Mouse (Mus musculus) mouse embryonic stem cell (cell line): ENCODE data around the gene Mctp1.
"Not testable (repeated sequence)": the region's sequence is repeated elsewhere in the genome, so short reads cannot be mapped to it uniquely, and the experiment has no call there.

Experiments
- in situ Hi-C, 2 experiments: fragments of 300-500 bp; cut with MboI; formaldehyde crosslinking; loops; 1 replicate in 1 of 2; 3 replicates in 1 of 2; pipeline ENCODE4 v1.14.3; 2019 to 2020; ENCODE audit warnings: low sequenced_read_pairs in 2 of 2, low pct_unique_long_range_greater_than_20kb in 1 of 2, mixed read lengths in 1 of 2; ENCODE audit not compliant: unreplicated experiment in 1 of 2

Gene Mctp1

DNA sequence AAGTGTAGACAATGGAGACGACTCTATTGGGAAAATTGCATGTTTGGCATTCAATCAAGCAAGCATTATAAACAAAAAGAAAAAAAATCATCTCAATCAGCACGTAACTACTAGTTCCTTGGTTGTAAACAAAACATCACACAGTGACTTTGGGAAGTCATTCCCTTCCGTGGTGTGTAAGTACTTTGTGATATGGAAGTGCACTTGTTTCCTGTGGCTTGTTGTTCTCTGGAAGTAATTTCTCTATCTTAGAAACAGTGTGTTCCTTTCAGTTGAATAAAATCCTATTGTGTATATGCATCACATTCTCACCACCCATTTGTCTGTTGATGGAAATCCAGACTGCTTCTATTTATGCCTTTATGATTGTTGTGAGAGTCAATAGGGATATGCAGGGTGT, 201.1 kb downstream of the Mctp1 start:
- in situ Hi-C loops = no loop called here

DNA sequence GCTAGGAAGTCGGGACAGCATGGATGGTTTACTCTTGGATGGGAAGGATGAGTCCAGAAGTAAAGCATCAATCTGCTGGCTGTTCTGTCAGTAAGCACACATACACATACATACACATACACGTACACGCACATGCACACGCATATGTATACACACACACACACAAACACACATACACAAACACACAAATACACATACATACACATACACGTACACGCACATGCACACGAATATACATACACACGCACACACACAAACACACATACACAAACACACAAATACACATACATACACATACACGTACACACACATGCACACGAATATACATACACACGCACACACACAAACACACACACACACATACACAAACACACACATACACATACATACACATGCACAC, 206.4 kb downstream of the Mctp1 start:
- in situ Hi-C loops = not testable (repeated sequence)

DNA sequence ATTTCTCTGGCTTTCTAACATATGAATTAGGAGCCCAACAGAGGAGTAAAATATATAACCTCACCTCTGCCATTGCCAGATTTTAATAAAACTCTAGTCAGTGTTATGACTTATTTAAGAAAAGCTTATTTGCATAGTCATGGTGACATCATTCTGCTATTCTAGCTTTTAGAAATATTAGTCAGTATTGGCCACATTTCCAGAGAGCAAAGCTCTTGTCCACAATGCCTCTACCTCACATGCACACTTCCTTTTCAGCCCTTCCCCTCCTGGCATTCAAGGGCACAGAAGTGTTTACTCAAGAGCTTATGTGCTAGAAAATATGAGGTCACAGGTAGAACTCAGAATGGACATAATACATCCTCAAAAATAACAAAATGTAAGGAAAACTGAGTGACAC, 206.9 kb downstream of the Mctp1 start:
- in situ Hi-C loops = no loop called here

DNA sequence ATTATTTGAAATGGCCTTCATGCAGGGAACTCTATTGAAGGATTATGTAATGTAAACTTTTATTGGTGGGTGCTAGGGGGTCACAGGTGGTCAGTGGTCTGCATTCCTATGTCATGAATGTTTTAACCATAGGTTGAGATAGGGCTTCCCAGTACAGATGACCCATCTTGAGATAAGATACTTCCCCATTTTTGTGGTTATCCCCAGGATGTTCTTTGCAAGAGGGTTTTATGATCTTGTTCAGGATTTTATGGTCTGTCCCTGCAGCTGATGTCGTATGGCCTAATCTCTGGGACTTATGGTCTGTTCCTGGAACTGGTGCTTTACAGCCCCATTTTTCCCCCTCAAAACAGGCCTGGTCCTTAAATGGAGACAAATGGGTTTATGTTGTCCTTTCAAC, 207.4 kb downstream of the Mctp1 start:
- in situ Hi-C loops = no loop called here

GRCm38 (mm10) chr13:76592908-76593307, 208.6 kb downstream of the Mctp1 start:
- in situ Hi-C loops = no loop called here

DNA sequence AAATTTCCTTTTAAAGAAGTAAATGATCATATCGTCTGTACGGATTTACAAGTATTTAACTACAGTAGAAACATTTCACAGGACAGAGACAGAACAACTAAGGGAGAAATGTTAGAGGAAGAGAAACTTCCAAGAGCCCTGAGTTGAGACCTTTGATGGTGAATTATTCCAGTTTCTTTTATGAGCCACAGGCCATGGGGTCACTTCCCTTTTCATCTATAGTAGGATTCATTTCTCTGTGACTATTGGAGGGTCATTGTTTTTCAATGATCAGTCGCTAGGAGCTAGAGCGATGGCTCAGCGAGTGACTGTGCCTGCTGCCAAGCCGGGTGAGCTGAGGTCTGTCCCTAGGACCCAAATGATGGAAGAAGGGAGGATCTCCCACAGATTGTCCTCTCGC, 212.7 kb downstream of the Mctp1 start:
- in situ Hi-C loops = no loop called here

GRCm38 (mm10) chr13:76609425-76609824, 225.1 kb downstream of the Mctp1 start:
- in situ Hi-C loops = no loop called here

GRCm38 (mm10) chr13:76611499-76611898, 227.2 kb downstream of the Mctp1 start:
- in situ Hi-C loops = no loop called here

DNA sequence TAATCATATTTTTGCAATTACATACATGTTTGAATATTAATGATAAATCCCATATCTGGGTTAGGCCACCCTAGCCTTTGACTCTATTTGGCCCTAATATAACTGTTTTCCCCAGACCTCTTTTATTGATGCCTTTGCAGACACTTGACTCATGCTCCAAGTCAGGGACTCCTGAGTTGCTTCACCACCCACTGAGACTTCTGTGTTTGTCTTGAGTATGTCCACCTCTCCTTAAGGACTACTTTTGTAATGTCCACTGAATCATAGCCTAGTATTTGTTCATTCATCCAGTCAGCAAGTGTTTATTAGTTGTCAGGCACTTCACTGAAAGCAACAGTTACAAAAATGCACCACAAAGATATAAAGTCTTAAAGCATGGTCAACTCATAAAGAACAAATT, 235.8 kb downstream of the Mctp1 start:
- in situ Hi-C loops = no loop called here

DNA sequence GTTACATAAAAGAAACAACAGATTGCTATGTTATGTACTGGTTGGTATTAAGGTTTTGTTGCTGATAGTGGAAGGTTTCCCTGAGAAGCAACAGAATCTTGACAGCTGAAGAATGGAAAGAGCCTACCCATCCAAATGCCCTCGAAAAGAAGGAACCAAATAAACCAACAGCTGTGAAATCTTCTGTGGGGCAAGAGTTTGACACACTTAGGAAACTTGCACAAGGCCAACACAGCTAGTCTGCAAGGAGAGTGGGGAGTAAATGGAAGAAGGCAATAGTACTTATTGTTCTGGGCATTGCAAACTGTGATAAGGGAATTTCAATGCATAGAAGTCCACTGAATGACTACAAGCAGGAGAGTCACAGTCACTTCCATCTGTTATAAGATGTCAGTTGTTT, 236.2 kb downstream of the Mctp1 start:
- in situ Hi-C loops = no loop called here

- in situ Hi-C loops = no loop called here
These were observed 249.4 kb downstream of the Mctp1 start for GRCm38 (mm10) chr13:76633707-76634106.

DNA sequence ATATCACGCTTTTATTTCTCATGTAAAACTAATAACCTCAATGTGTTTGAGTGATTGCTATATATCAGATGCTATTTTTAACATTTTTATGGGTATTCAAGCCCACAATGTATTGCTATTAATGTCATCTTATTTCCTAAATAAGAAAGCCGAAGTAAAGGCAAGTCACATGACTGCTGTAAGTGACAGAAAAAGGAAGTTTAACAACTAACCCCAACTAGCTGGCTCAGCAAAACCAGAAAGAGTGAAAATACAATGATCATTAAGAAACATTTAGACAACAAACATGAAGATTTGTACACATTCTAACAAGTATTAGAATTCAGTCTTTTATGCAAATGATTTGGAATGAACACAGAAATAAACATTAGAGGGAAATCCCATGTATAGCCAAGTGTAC, 253.9 kb downstream of the Mctp1 start:
- in situ Hi-C loops = no loop called here

DNA sequence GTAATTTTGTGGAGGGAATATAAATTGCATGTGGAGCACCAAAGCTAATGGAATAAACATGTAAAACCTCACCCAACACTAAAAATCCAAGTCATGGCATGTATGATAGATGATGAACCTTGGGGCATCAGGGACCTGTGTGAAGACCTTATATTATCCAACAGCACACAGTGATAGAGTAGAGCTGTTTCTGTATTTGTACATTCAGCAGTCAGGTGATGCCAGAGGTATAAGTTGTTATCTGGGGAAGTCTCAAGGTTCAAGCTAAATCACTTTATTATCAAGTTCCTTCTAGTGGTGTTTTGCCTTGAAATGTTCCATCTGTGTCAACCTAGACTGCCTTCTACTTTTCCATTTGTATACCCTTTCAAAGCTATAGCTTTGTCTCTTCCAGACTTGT, 275.2 kb downstream of the Mctp1 start:
- in situ Hi-C loops = loop anchor here in 1 of 2 experiments (25.0 kb wide), 1 partner anchor 247 kb away; no protein-coding TSS in a partner anchor

DNA sequence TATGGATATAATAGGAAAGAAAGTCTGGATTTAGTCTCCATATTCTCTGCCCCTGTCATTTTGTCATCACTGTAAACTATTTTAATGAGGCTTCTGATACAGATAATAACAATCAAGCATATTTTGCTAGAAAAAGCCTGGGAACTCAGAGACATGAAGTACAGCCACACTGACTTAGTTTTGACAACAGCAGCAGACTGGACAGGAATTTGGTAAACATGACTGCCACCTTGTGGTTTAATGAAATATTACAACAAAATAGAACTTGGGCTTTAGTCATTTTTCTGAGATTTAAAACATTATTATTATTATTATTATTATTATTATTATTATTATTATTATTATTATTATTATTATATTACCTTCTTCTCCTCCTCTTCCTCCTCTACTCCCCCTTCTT, 297.0 kb downstream of the Mctp1 start:
- in situ Hi-C loops = loop anchor here (25.0 kb wide), 2 partner anchors 269 to 469 kb away; no protein-coding TSS in a partner anchor

GRCm38 (mm10) chr13:76689349-76689748, 305.0 kb downstream of the Mctp1 start:
- in situ Hi-C loops = loop anchor here (25.0 kb wide), 2 partner anchors 277 to 477 kb away; no protein-coding TSS in a partner anchor

DNA sequence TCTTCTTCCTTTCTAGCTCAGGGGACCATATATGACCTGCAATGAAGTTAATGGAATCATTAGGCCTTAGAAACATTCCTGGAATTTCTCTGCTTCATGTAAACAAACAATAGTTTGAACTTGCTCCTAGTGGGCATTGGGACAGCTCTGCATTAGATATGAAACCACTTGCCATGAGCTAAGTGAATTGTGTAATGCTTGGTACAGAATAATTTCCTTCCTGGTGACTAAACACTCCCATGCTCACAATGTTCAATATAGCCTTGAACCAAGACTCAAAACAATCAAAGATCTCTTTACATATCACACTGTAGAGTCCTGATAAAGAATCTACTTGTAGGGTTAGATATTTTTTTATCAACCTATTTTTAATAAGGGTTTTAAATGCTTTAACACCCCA, 305.8 kb downstream of the Mctp1 start:
- in situ Hi-C loops = loop anchor here (25.0 kb wide), 2 partner anchors 278 to 478 kb away; no protein-coding TSS in a partner anchor

GRCm38 (mm10) chr13:76690697-76691096, 306.4 kb downstream of the Mctp1 start:
- in situ Hi-C loops = loop anchor here (25.0 kb wide), 2 partner anchors 278 to 478 kb away; no protein-coding TSS in a partner anchor

GRCm38 (mm10) chr13:76734013-76734412, 349.7 kb downstream of the Mctp1 start:
- in situ Hi-C loops = no loop called here

GRCm38 (mm10) chr13:76750663-76751429, 366.5 kb downstream of the Mctp1 start:
- in situ Hi-C loops = no loop called here

- in situ Hi-C loops = no loop called here
These were observed 375.6 kb downstream of the Mctp1 start for GRCm38 (mm10) chr13:76759832-76760490.
